Mouse (Mus musculus) midbrain, embryonic 14.5 days (tissue): ENCODE results near the gene Rassf3. TPM values are rescaled to one million over a fixed set of nuclear protein-coding genes. Genes with fewer than 3 reads are reported as not detected.

Source experiments
- ATAC-seq: fragments of 200-750 bp; cut with Nextera tagmentation; 2 replicates; pipeline ENCODE4 v1.8.0; 2017; ENCODE audit warnings: moderate number of reproducible peaks, moderate library complexity; ENCODE audit not compliant: low FRiP score, low TSS enrichment
- DNase-seq: peaks from one replicate; pipeline ENCODE4 v3.0.0-alpha.2; 2015
- H3K27ac ChIP-seq: fragments of 300-500 bp; sonication (generic); replicated peaks from 2 replicates; pipeline ENCODE4 v1.5.1; 2014; ENCODE audit warnings: mild to moderate bottlenecking, low read depth, low read length, moderate library complexity
- H3K27me3 ChIP-seq: fragments of 300-500 bp; sonication (generic); 2 replicates; pipeline ENCODE4 v1.6.1; 2014; ENCODE audit warnings: low read length, control low read depth, mixed read lengths; ENCODE audit not compliant: control insufficient read depth, insufficient read depth
- H3K36me3 ChIP-seq: fragments of 300-500 bp; sonication (generic); 2 replicates; pipeline ENCODE4 v1.6.1; 2014; ENCODE audit warnings: low read length, control low read depth; ENCODE audit not compliant: control insufficient read depth, insufficient read depth
- H3K4me1 ChIP-seq: fragments of 300-500 bp; sonication (generic); 2 replicates; pipeline ENCODE4 v1.6.1; 2014; ENCODE audit warnings: mild to moderate bottlenecking, antibody characterized with exemption, low read length, control low read depth; ENCODE audit not compliant: control insufficient read depth, insufficient read depth
- H3K4me2 ChIP-seq: fragments of 300-500 bp; sonication (generic); 2 replicates; pipeline ENCODE4 v1.6.1; 2014; ENCODE audit warnings: mild to moderate bottlenecking, low read length, moderate library complexity
- H3K4me3 ChIP-seq: fragments of 300-500 bp; sonication (generic); replicated peaks from 2 replicates; pipeline ENCODE4 v1.5.1; 2014; ENCODE audit warnings: low read depth, low read length
- H3K9ac ChIP-seq: fragments of 300-500 bp; sonication (generic); replicated peaks from 2 replicates; pipeline ENCODE4 v1.6.1; 2014; ENCODE audit warnings: mild to moderate bottlenecking, low read length, moderate library complexity
- H3K9me3 ChIP-seq: fragments of 300-500 bp; sonication (generic); 2 replicates; pipeline ENCODE4 v1.6.1; 2016; ENCODE audit warnings: low read length, control low read depth, mixed read lengths; ENCODE audit not compliant: control insufficient read depth
- WGBS: fragments of 180-500 bp; shearing (Covaris S2); extraction: QIAGEN DNeasy Blood & Tissue Kit; methylation state at CpG from one replicate; pipeline ENCODE4 v1.1.7; 2014; 5-methylcytosine and 5-hydroxymethylcytosine counted together
- polyA plus RNA-seq: library from polyadenylated mRNA; unstranded; fragments of >200 nt; fragmentation: Nextera tagmentation; extraction: Ambion mirVana; gene quantifications from 2 replicates; pipeline ENCODE4 v1.2.1, GENCODE M21; 2014

Gene Rassf3
- polyA plus RNA-seq, 1 experiment from 2014 or later: 4.5 TPM

GRCm38 (mm10) chr10:121505929-121506328 lies 29.8 kb upstream of the Rassf3 start:
- H3K4me3 ChIP-seq: no peak overlapping the region
- DNase-seq: no peak
- H3K36me3 ChIP-seq: no peaks in the 10 kb centered on the region
- peaks cover 18% of the 10 kb centered on the region; the same call in 1 of the 2 replicates for H3K4me1 ChIP-seq
- no peaks in the 10 kb centered on the region for H3K9me3 ChIP-seq
- peak overlapping the region; percentile 60 for H3K4me2 ChIP-seq
- H3K27me3 ChIP-seq: no peaks in the 10 kb centered on the region
- peak overlapping the region; percentile 66; the same call in 1 of the 2 replicates for H3K27ac ChIP-seq
- no peak for ATAC-seq
- 61% methylated on average over 7 of the region's 7 CpGs for WGBS
- H3K9ac ChIP-seq: no peak overlapping the region

- peak overlapping the region; percentile 60 for H3K4me2 ChIP-seq
- 22% methylated on average over 35 of the region's 35 CpGs for WGBS
- no peaks in the 10 kb centered on the region for H3K9me3 ChIP-seq
- peak; percentile 81 for ATAC-seq
- H3K27ac ChIP-seq: peak overlapping the region; percentile 66
- H3K9ac ChIP-seq: peak overlapping the region; percentile 44; the same call in 1 of the 2 replicates
- H3K4me1 ChIP-seq: peaks cover 16% of the 10 kb centered on the region; the same call in 1 of the 2 replicates
- no peaks in the 10 kb centered on the region for H3K36me3 ChIP-seq
- peak overlapping the region; percentile 35 for H3K4me3 ChIP-seq
- DNase-seq: peak; percentile 84
- no peaks in the 10 kb centered on the region for H3K27me3 ChIP-seq
Measured at GRCm38 (mm10) chr10:121504973-121505911, 29.1 kb upstream of the Rassf3 start.

DNA sequence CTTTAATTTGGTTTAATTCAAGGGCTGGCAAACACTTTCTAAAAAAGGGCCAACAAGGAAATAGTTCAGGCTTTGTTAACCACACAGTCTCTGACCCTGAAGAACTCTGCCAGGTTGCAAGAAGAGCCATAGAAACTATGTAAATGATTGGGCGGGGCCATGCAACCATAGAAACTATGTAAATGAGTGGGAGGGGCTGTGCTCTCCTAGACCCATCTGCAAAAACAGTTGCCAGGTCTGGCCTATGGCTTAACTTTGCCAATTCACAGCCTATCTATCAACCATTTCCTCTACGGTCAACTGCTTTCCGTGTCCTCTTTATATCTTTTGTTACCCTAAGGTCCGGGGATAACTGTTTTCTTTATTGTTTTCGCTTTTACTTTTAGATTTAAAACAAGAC lies 25.0 kb upstream of the Rassf3 start:
- WGBS: 72% methylated on average over 5 of the region's 5 CpGs
- DNase-seq (peak; percentile 43), ATAC-seq (no peak)
- no peak overlapping the region for H3K4me3 ChIP-seq
- H3K27me3 ChIP-seq: no peaks in the 10 kb centered on the region
- no peak overlapping the region for H3K9ac ChIP-seq
- peaks cover 7% of the 10 kb centered on the region; the same call in 1 of the 2 replicates for H3K4me1 ChIP-seq
- no peaks in the 10 kb centered on the region for H3K36me3 ChIP-seq
- H3K9me3 ChIP-seq: no peaks in the 10 kb centered on the region
- H3K27ac ChIP-seq: no peak overlapping the region
- H3K4me2 ChIP-seq: no peak overlapping the region

DNA sequence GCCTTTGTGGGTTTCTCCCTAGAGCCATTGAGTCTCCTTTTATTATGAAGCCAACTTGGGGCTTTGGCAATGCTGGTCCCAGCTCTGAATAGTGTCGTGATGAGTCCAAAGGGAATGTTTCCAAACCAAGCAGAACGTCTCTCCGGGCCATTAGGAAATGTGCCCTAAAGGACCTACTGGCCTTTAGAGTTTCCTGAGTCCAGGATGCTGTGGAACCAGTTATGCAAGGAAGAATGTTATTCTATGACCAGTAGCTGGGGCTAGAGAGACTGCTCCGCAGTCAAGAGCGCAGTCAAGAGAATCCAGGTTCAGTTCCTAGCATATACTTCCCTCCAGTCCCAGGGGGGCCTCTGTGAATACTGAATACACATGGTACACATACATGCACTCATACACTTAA lies 23.9 kb upstream of the Rassf3 start:
- 82% methylated on average over 5 of the region's 5 CpGs for WGBS
- ATAC-seq (no peak), DNase-seq (no peak)
- Histone ChIP-seq H3K9ac (no peak overlapping the region), H3K4me1 (no peaks in the 10 kb centered on the region), H3K27me3 (no peaks in the 10 kb centered on the region), H3K4me2 (no peak overlapping the region), H3K27ac (no peak overlapping the region), H3K9me3 (no peaks in the 10 kb centered on the region), H3K36me3 (no peaks in the 10 kb centered on the region), H3K4me3 (no peak overlapping the region)

DNA sequence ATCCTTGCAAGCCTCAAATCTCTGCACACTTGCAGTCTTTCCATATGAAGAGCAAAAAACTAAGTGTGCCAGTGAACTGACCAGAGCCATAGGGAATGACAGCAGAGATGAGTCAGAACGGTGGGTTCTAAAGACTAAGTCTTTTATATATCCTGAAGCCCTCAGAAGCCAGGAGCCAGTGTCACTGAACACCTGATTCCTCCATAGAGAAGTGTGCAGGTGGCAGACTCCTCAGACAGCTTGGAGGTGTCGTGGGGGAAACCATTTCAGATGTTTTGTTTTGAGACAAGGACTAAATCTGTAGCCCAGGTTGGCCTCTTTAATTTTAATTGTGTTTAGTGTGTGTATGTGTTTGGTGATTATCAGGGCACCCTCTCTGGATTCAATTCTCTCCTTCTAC lies 22.9 kb upstream of the Rassf3 start:
- Histone ChIP-seq H3K4me3 (no peak overlapping the region), H3K36me3 (no peaks in the 10 kb centered on the region), H3K27ac (no peak overlapping the region), H3K9me3 (no peaks in the 10 kb centered on the region), H3K27me3 (no peaks in the 10 kb centered on the region), H3K4me2 (no peak overlapping the region), H3K4me1 (no peaks in the 10 kb centered on the region), H3K9ac (no peak overlapping the region)
- ATAC-seq (no peak), DNase-seq (no peak)
- WGBS: 65% methylated on average over 2 of the region's 2 CpGs

- H3K9me3 ChIP-seq: no peaks in the 10 kb centered on the region
- H3K9ac ChIP-seq: no peak overlapping the region
- H3K4me2 ChIP-seq: no peak overlapping the region
- H3K27ac ChIP-seq: no peak overlapping the region
- no peak overlapping the region for H3K4me3 ChIP-seq
- WGBS: 74% methylated on average over 8 of the region's 8 CpGs
- ATAC-seq (no peak), DNase-seq (no peak)
- no peaks in the 10 kb centered on the region for H3K36me3 ChIP-seq
- H3K27me3 ChIP-seq: no peaks in the 10 kb centered on the region
- no peaks in the 10 kb centered on the region for H3K4me1 ChIP-seq
Measured at GRCm38 (mm10) chr10:121498481-121498904, 22.3 kb upstream of the Rassf3 start.

- no peak overlapping the region for H3K27ac ChIP-seq
- 92% methylated on average over 7 of the region's 7 CpGs for WGBS
- DNase-seq: no peak
Measured at GRCm38 (mm10) chr10:121497968-121498367, 21.8 kb upstream of the Rassf3 start.

DNA sequence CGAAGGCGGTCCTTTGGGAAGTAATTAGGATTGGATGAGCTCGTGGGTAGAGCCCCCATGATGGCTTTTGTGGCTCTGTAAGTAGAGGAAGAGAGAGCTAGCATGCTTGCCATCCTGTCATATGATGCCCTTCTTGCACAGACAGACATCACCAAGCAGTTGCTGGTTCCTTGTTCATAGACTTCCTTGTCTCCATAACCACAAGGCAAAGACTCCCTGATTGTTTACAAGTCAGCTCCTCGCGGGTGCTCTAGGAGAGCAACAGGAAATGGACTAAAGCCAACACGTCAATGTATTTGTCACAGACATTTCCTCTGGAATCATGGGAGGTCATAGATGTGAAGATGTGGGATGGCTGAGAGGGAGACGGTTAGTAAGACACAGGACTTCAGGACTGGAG lies 20.5 kb upstream of the Rassf3 start:
- no peak for ATAC-seq
- no peak overlapping the region for H3K27ac ChIP-seq
- H3K9ac ChIP-seq: no peak overlapping the region
- no peaks in the 10 kb centered on the region for H3K27me3 ChIP-seq
- no peak overlapping the region for H3K4me2 ChIP-seq
- 86% methylated on average over 7 of the region's 7 CpGs for WGBS
- no peak for DNase-seq
- no peaks in the 10 kb centered on the region for H3K36me3 ChIP-seq
- H3K9me3 ChIP-seq: no peaks in the 10 kb centered on the region
- no peaks in the 10 kb centered on the region for H3K4me1 ChIP-seq
- no peak overlapping the region for H3K4me3 ChIP-seq

More at GRCm38 (mm10) chr10:121497968-121498367, 21.8 kb upstream of the Rassf3 start:
- Histone ChIP-seq H3K9me3 (no peaks in the 10 kb centered on the region), H3K36me3 (no peaks in the 10 kb centered on the region), H3K27me3 (no peaks in the 10 kb centered on the region), H3K4me2 (no peak overlapping the region), H3K4me3 (no peak overlapping the region), H3K4me1 (no peaks in the 10 kb centered on the region), H3K9ac (no peak overlapping the region)
- ATAC-seq: no peak

DNA sequence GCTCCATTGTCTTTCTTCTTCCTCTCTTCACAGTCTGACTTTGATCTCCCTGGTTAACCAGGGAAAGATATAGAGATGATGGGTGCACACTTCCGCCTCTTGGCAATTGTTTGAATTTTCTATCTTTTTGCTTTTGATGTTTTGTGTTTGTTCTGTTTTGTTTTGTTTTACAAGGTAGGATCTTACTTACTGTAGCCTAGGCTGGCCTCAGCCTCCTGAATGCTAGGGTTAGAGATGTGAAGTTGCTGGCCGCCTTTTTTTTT lies 17.9 kb upstream of the Rassf3 start:
- WGBS: 91% methylated on average over 2 of the region's 2 CpGs
- H3K36me3 ChIP-seq: no peaks in the 10 kb centered on the region
- DNase-seq (no peak), ATAC-seq (no peak)
- H3K9me3 ChIP-seq: no peaks in the 10 kb centered on the region
- H3K4me3 ChIP-seq: no peak overlapping the region
- no peak overlapping the region for H3K4me2 ChIP-seq
- H3K9ac ChIP-seq: no peak overlapping the region
- H3K4me1 ChIP-seq: no peaks in the 10 kb centered on the region
- no peak overlapping the region for H3K27ac ChIP-seq
- H3K27me3 ChIP-seq: no peaks in the 10 kb centered on the region
